Comparison of ENCODE assay signal across 25 mouse cellular contexts in genomic region chr9:40366795-40367194, GRCm38 (mm10).
"Had no signal": no experiment of that assay in that cellular context is flagged by ENCODE, and none has a peak within 500 bp of the region (broad histone marks: within the 10 kb centered on the region; RNA-seq: fewer than 3 reads in every experiment).

No protein-coding gene starts in this region.

- H3K9me3 ChIP-seq: embryonic facial prominence, embryonic 10.5 days; embryonic facial prominence, embryonic 12.5 days; embryonic facial prominence, embryonic 13.5 days; embryonic facial prominence, embryonic 15.5 days; forebrain, embryonic 10.5 days; forebrain, embryonic 12.5 days; forebrain, embryonic 13.5 days; forebrain, embryonic 15.5 days had no signal

- H3K4me3 ChIP-seq: embryonic facial prominence, embryonic 10.5 days; embryonic facial prominence, embryonic 12.5 days; embryonic facial prominence, embryonic 13.5 days; embryonic facial prominence, embryonic 15.5 days; erythroblast, embryonic 14.5 days; forebrain, embryonic 10.5 days; forebrain, embryonic 12.5 days; forebrain, embryonic 13.5 days; forebrain, embryonic 15.5 days; gastrocnemius, adult 2 months; heart, adult 2 months had no signal

- DNase-seq: cerebellum, adult 9-10 months; cerebellum, adult 9-11 months; cerebellum, postnatal 10 days; cerebellum, postnatal 14 days; cerebellum, postnatal 25 days; cerebellum, postnatal 36 days; embryo, embryonic 11 days; forebrain, postnatal 0 days; gastrocnemius, adult 2 months; gastrocnemius, postnatal 10 days; gastrocnemius, postnatal 14 days; gastrocnemius, postnatal 25 days; gastrocnemius, postnatal 36 days; heart, adult 11 months; heart, adult 18-20 months; heart, adult 2 months had no signal

- H3K27ac ChIP-seq: embryonic facial prominence, embryonic 10.5 days; embryonic facial prominence, embryonic 12.5 days; embryonic facial prominence, embryonic 13.5 days; embryonic facial prominence, embryonic 15.5 days; forebrain, embryonic 10.5 days; forebrain, embryonic 12.5 days; forebrain, embryonic 13.5 days; forebrain, embryonic 15.5 days; gastrocnemius, adult 2 months; heart, adult 2 months had no signal

- H3K36me3 ChIP-seq: embryonic facial prominence, embryonic 10.5 days; embryonic facial prominence, embryonic 12.5 days; embryonic facial prominence, embryonic 13.5 days; embryonic facial prominence, embryonic 15.5 days; forebrain, embryonic 10.5 days; forebrain, embryonic 12.5 days; forebrain, embryonic 15.5 days had no signal

- H3K9ac ChIP-seq: embryonic facial prominence, embryonic 12.5 days; embryonic facial prominence, embryonic 13.5 days; embryonic facial prominence, embryonic 15.5 days; forebrain, embryonic 12.5 days; forebrain, embryonic 13.5 days; forebrain, embryonic 15.5 days; forebrain, postnatal 0 days had no signal

- H3K4me1 ChIP-seq: embryonic facial prominence, embryonic 10.5 days; embryonic facial prominence, embryonic 15.5 days; forebrain, embryonic 10.5 days; forebrain, embryonic 12.5 days; forebrain, embryonic 13.5 days had no signal
